Mouse (Mus musculus) hindbrain, postnatal 0 days (tissue): ENCODE results near the gene Fcamr. TPM values are rescaled to one million over a fixed set of nuclear protein-coding genes. Genes with fewer than 3 reads are reported as not detected.
A peak's percentile ranks its signal among the peaks of the same experiment; 100 is the strongest.

Source experiments
- ATAC-seq: fragments of 200-750 bp; cut with Nextera tagmentation; 2 replicates; pipeline ENCODE4 v1.8.0; 2017; ENCODE audit warnings: mild to moderate bottlenecking, moderate TSS enrichment, moderate library complexity
- DNase-seq: peaks from one replicate; pipeline ENCODE4 v3.0.0-alpha.2; 2015; ENCODE audit warnings: low spot score
- H3K27ac ChIP-seq: fragments of 300-500 bp; sonication (generic); 2 replicates; pipeline ENCODE4 v1.5.1; 2014; ENCODE audit warnings: mild to moderate bottlenecking
- H3K27me3 ChIP-seq: fragments of 300-500 bp; sonication (generic); 2 replicates; pipeline ENCODE4 v1.6.1; 2014; ENCODE audit warnings: low read length, mixed read lengths; ENCODE audit not compliant: insufficient read depth
- H3K36me3 ChIP-seq: fragments of 300-500 bp; sonication (generic); 2 replicates; pipeline ENCODE4 v1.6.1; 2014; ENCODE audit warnings: low read length, mixed read lengths; ENCODE audit not compliant: insufficient read depth
- H3K4me1 ChIP-seq: fragments of 300-500 bp; sonication (generic); 2 replicates; pipeline ENCODE4 v1.6.1; 2014; ENCODE audit warnings: antibody characterized with exemption, low read length, mixed read lengths; ENCODE audit not compliant: insufficient read depth
- H3K4me2 ChIP-seq: fragments of 300-500 bp; sonication (generic); 2 replicates; pipeline ENCODE4 v1.6.1; 2014; ENCODE audit warnings: low read depth, mild to moderate bottlenecking, low read length, moderate library complexity, mixed read lengths
- H3K4me3 ChIP-seq: fragments of 300-500 bp; sonication (generic); 2 replicates; pipeline ENCODE4 v1.5.1; 2014; ENCODE audit warnings: low read length
- H3K9ac ChIP-seq: fragments of 300-500 bp; sonication (generic); replicated peaks from 2 replicates; pipeline ENCODE4 v1.6.1; 2014; ENCODE audit warnings: mild to moderate bottlenecking, low read length, moderate library complexity, mixed read lengths
- H3K9me3 ChIP-seq: fragments of 300-500 bp; sonication (generic); 2 replicates; pipeline ENCODE4 v1.6.1; 2016; ENCODE audit warnings: low read length, mixed read lengths
- CTCF ChIP-seq: IDR thresholded peaks from 2 replicates; pipeline ENCODE4 v1.5.1; 2016; ENCODE audit warnings: antibody characterized with exemption, control low read depth, low read depth
- WGBS: fragments of 180-500 bp; shearing (Covaris S2); extraction: QIAGEN DNeasy Blood & Tissue Kit; methylation state at CpG from one replicate; pipeline ENCODE4 v1.1.7; 2014; 5-methylcytosine and 5-hydroxymethylcytosine counted together
- polyA plus RNA-seq: library from polyadenylated mRNA; unstranded; fragments of >200 nt; fragmentation: Nextera tagmentation; extraction: Ambion mirVana; gene quantifications from 2 replicates; pipeline ENCODE4 v1.2.1, GENCODE M21; 2015
- total RNA-seq: library from RNA; depleted of rRNA; stranded (reverse); fragments of >200 nt; gene quantifications from 2 replicates; pipeline ENCODE4 v1.2.3, GENCODE M21; 2014

The Fcamr gene
- total and polyA plus RNA-seq, 2 experiments from 2014 or later, result not detected

DNA sequence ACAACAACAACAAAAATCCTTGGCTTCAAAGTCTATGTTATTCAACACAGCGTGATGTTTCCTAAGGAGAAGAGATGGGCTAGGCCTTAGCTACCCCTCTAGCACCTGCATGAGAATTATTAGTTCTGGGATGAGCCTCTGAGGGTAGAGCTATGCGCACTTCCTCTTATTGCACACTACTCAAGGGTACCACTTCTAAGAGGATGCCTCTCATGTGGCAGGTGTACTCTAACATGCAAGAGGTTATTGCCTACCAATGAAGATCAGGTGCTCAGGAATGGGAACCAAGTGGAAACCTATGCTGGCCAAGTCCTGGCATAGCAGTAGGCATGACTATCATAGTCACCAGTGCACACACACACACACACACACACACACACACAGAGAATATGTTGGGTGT, 1.3 kb upstream of the Fcamr start:
- no peaks in the 10 kb centered on the region for H3K27me3 ChIP-seq
- WGBS, result 88% methylated on average over 2 of the region's 2 CpGs
- no peak overlapping the region for H3K27ac ChIP-seq
- ATAC-seq (no peak), DNase-seq (no peak)
- no peaks in the 10 kb centered on the region for H3K9me3 ChIP-seq
- no peaks in the 10 kb centered on the region for H3K4me1 ChIP-seq
- H3K4me2 ChIP-seq, result no peak overlapping the region
- no peak overlapping the region for H3K4me3 ChIP-seq
- no peaks in the 10 kb centered on the region for H3K36me3 ChIP-seq
- H3K9ac ChIP-seq, result no peak overlapping the region
- TF ChIP-seq CTCF, result no peak

- Histone ChIP-seq H3K4me3 (no peak overlapping the region), H3K9ac (no peak overlapping the region), H3K4me1 (no peaks in the 10 kb centered on the region), H3K27me3 (no peaks in the 10 kb centered on the region), H3K36me3 (no peaks in the 10 kb centered on the region), H3K27ac (no peak overlapping the region), H3K9me3 (no peaks in the 10 kb centered on the region), H3K4me2 (no peak overlapping the region)
- no peak for TF ChIP-seq CTCF
- 68% methylated on average over 2 of the region's 2 CpGs for WGBS
- ATAC-seq (no peak), DNase-seq (no peak)
Observed at GRCm38 (mm10) chr1:130801511-130801910, 809 bp downstream of the Fcamr start.

GRCm38 (mm10) chr1:130802976-130803375, 2.3 kb downstream of the Fcamr start:
- no peaks in the 10 kb centered on the region for H3K27me3 ChIP-seq
- WGBS, result 45% methylated on average over 6 of the region's 6 CpGs
- DNase-seq, result no peak
- ATAC-seq, result no peak
- H3K9me3 ChIP-seq, result no peaks in the 10 kb centered on the region
- H3K27ac ChIP-seq, result no peak overlapping the region
- no peak overlapping the region for H3K9ac ChIP-seq
- H3K4me2 ChIP-seq, result no peak overlapping the region
- H3K4me1 ChIP-seq, result no peaks in the 10 kb centered on the region
- H3K36me3 ChIP-seq, result no peaks in the 10 kb centered on the region
- no peak for TF ChIP-seq CTCF
- H3K4me3 ChIP-seq, result no peak overlapping the region

DNA sequence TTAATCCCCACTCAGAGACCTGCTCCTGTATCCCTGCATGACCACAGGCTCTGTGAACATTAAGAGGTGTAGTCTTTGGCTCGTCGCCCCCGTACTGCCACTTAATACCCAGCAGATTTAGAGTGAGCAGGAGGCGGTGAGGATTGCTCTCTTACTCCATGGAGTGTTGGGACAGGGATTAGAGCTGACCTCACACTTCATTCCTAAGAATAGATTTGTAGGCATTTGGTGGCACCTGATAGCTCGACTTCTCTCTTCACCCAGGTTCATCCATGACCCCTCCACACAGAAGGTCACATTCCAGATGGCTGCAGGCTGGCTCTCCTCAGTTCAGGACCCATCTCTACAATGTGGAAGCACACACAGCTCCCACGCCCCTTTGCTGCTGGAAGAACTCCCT, 3.6 kb downstream of the Fcamr start:
- no peaks in the 10 kb centered on the region for H3K27me3 ChIP-seq
- H3K36me3 ChIP-seq, result no peaks in the 10 kb centered on the region
- TF ChIP-seq CTCF, result no peak
- 78% methylated on average over 6 of the region's 6 CpGs for WGBS
- no peak for ATAC-seq
- no peak overlapping the region for H3K27ac ChIP-seq
- no peaks in the 10 kb centered on the region for H3K4me1 ChIP-seq
- H3K4me3 ChIP-seq, result no peak overlapping the region
- no peak for DNase-seq
- H3K9ac ChIP-seq, result no peak overlapping the region
- H3K4me2 ChIP-seq, result no peak overlapping the region
- H3K9me3 ChIP-seq, result no peaks in the 10 kb centered on the region

- Histone ChIP-seq H3K36me3 (no peaks in the 10 kb centered on the region), H3K4me3 (no peak overlapping the region), H3K4me1 (no peaks in the 10 kb centered on the region), H3K9me3 (no peaks in the 10 kb centered on the region), H3K9ac (no peak overlapping the region), H3K27me3 (no peaks in the 10 kb centered on the region), H3K4me2 (0 out of 2 replicates have a peak overlapping the region, but pooled peaks have one; percentile 1), H3K27ac (no peak overlapping the region)
- no peak for ATAC-seq
- TF ChIP-seq CTCF, result no peak
- DNase-seq, result no peak
- WGBS, result 73% methylated on average over 3 of the region's 3 CpGs
Observed at GRCm38 (mm10) chr1:130810906-130811305, 10.2 kb downstream of the Fcamr start.

- Histone ChIP-seq H3K27me3 (no peaks in the 10 kb centered on the region), H3K9me3 (no peaks in the 10 kb centered on the region), H3K36me3 (no peaks in the 10 kb centered on the region), H3K4me3 (no peak overlapping the region), H3K4me2 (0 out of 2 replicates have a peak overlapping the region, but pooled peaks have one; percentile 1), H3K27ac (no peak overlapping the region), H3K9ac (no peak overlapping the region), H3K4me1 (no peaks in the 10 kb centered on the region)
- DNase-seq (no peak), ATAC-seq (no peak)
- 44% methylated on average over 17 of the region's 17 CpGs for WGBS
- no peak for TF ChIP-seq CTCF
Observed at GRCm38 (mm10) chr1:130811316-130811715, 10.6 kb downstream of the Fcamr start.

GRCm38 (mm10) chr1:130819737-130820136, 19.0 kb downstream of the Fcamr start:
- H3K4me1 ChIP-seq, result no peaks in the 10 kb centered on the region
- no peak overlapping the region for H3K9ac ChIP-seq
- WGBS, result 80% methylated on average over 1 of the region's 1 CpGs
- ATAC-seq (no peak), DNase-seq (no peak)
- no peak overlapping the region for H3K4me3 ChIP-seq
- H3K27me3 ChIP-seq, result no peaks in the 10 kb centered on the region
- no peaks in the 10 kb centered on the region for H3K9me3 ChIP-seq
- TF ChIP-seq CTCF, result no peak
- no peak overlapping the region for H3K27ac ChIP-seq
- no peak overlapping the region for H3K4me2 ChIP-seq
- H3K36me3 ChIP-seq, result no peaks in the 10 kb centered on the region
